Mouse (Mus musculus) hindbrain, embryonic 16.5 days (tissue): ENCODE measurements around the gene Grin2b. TPM values are rescaled to one million over a fixed set of nuclear protein-coding genes. Genes with fewer than 3 reads are reported as not detected.
A peak's percentile ranks its signal among the peaks of the same experiment; 100 is the strongest.

Experiments used
- ATAC-seq: fragments of 200-750 bp; cut with Nextera tagmentation; 2 replicates; pipeline ENCODE4 v1.8.0; 2017; ENCODE audit warnings: moderate TSS enrichment, moderate library complexity
- H3K27ac ChIP-seq: fragments of 300-500 bp; sonication (generic); 2 replicates; pipeline ENCODE4 v1.5.1; 2014; ENCODE audit warnings: low read depth, mild to moderate bottlenecking, control low read depth, low read length, moderate library complexity
- H3K27me3 ChIP-seq: fragments of 300-500 bp; sonication (generic); replicated peaks from 2 replicates; pipeline ENCODE4 v1.6.1; 2014; ENCODE audit warnings: low read length; ENCODE audit not compliant: control insufficient read depth, insufficient read depth
- H3K36me3 ChIP-seq: fragments of 300-500 bp; sonication (generic); 2 replicates; pipeline ENCODE4 v1.6.1; 2014; ENCODE audit warnings: mild to moderate bottlenecking, low read length, moderate library complexity, mixed read lengths; ENCODE audit not compliant: control insufficient read depth, insufficient read depth
- H3K4me1 ChIP-seq: fragments of 300-500 bp; sonication (generic); 2 replicates; pipeline ENCODE4 v1.6.1; 2014; ENCODE audit warnings: low read depth, low read length; ENCODE audit not compliant: control insufficient read depth, insufficient read depth
- H3K4me2 ChIP-seq: fragments of 300-500 bp; sonication (generic); 2 replicates; pipeline ENCODE4 v1.6.1; 2014; ENCODE audit warnings: mild to moderate bottlenecking, low read length, control low read depth, moderate library complexity
- H3K4me3 ChIP-seq: fragments of 300-500 bp; sonication (generic); 2 replicates; pipeline ENCODE4 v1.5.1; 2014; ENCODE audit warnings: mild to moderate bottlenecking, low read length, control low read depth, moderate library complexity
- H3K9ac ChIP-seq: fragments of 300-500 bp; sonication (generic); 2 replicates; pipeline ENCODE4 v1.6.1; 2014; ENCODE audit warnings: low read depth, mild to moderate bottlenecking, control low read depth, low read length, moderate library complexity
- H3K9me3 ChIP-seq: fragments of 300-500 bp; sonication (generic); 2 replicates; pipeline ENCODE4 v1.6.1; 2014; ENCODE audit warnings: mild to moderate bottlenecking, low read length, moderate library complexity; ENCODE audit not compliant: control insufficient read depth
- WGBS: fragments of 180-500 bp; shearing (Covaris S2); extraction: QIAGEN DNeasy Blood & Tissue Kit; methylation state at CpG from one replicate; pipeline ENCODE4 v1.1.7; 2014; 5-methylcytosine and 5-hydroxymethylcytosine counted together
- polyA plus RNA-seq: library from polyadenylated mRNA; unstranded; fragments of >200 nt; fragmentation: Nextera tagmentation; extraction: Ambion mirVana; gene quantifications from 2 replicates; pipeline ENCODE4 v1.2.1, GENCODE M21; 2015

The Grin2b gene
- polyA plus RNA-seq, 1 experiment from 2014 or later = 56.1 TPM

DNA sequence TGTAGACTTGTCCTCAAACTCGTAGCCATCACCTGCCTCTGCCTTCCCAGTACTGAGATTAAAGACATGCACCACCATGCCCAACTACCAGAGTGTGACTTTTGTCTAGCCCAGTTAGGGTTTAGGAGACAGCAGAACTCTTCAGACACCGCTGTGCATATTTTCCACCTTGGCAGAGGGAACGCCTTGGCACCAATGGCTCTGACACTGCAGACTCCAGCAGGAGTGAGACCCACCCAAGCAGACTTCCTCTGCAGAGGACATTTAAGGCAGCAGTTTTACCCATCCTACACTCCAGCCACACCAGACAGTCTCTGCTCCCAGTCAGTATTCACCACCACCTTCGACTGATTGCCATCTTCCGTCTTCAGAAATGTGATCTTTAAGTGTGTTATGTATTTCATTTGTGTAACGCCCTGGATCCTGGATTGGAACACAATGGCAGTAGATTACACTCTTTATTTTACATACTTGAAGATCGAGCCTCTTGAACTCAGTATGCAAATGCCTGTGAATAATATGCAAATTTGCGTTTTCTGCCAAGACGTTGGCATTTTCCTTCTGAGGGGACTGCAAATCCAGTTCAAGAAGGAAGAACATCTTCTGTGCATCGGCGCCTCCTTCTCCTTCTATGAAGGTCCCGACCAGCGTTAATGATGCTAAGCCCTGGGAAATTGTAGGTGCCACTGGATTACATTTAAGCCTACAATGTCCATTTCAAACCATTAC lies 100.8 kb downstream of the Grin2b start:
- no peak overlapping the region for H3K4me2 ChIP-seq
- H3K4me1 ChIP-seq = no peaks in the 10 kb centered on the region
- no peaks in the 10 kb centered on the region for H3K36me3 ChIP-seq
- no peak overlapping the region for H3K4me3 ChIP-seq
- no peak overlapping the region for H3K27ac ChIP-seq
- no peaks in the 10 kb centered on the region for H3K9me3 ChIP-seq
- H3K27me3 ChIP-seq = no peaks in the 10 kb centered on the region
- no peak for ATAC-seq
- H3K9ac ChIP-seq = no peak overlapping the region
- 79% methylated on average over 13 of the region's 13 CpGs for WGBS

DNA sequence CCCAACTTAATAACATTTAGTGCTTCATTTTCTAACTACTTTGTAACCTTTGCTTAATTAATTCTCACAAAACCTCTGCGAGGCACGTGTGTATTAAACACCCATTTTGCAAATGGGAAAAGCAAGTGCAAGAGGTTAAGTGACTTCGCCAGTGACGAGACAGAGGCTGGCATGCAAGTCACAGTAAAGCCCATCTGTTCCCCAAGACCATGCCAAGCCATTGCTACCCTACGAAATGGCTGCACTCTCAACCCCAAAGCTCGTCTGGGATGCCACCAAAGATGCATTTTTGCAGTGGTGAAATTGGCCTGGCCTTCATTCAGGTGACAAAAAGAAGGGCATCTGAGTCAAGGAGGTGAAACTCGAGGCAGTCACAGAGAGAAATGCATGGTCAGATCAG lies 103.2 kb downstream of the Grin2b start:
- ATAC-seq = no peak
- 76% methylated on average over 7 of the region's 7 CpGs for WGBS
- no peaks in the 10 kb centered on the region for H3K27me3 ChIP-seq

GRCm38 (mm10) chr6:136053346-136053745 lies 120.0 kb downstream of the Grin2b start:
- H3K9ac ChIP-seq = no peak overlapping the region
- ATAC-seq = no peak
- H3K4me3 ChIP-seq = no peak overlapping the region
- H3K9me3 ChIP-seq = no peaks in the 10 kb centered on the region
- H3K27ac ChIP-seq = no peak overlapping the region
- no peaks in the 10 kb centered on the region for H3K27me3 ChIP-seq
- no peak overlapping the region for H3K4me2 ChIP-seq
- H3K4me1 ChIP-seq = no peaks in the 10 kb centered on the region
- no peaks in the 10 kb centered on the region for H3K36me3 ChIP-seq
- 32% methylated on average over 1 of the region's 1 CpGs for WGBS

More for the DNA sequence above, 103.2 kb downstream of the Grin2b start:
- Histone ChIP-seq H3K4me3 (no peak overlapping the region), H3K27ac (no peak overlapping the region), H3K9me3 (no peaks in the 10 kb centered on the region), H3K36me3 (no peaks in the 10 kb centered on the region), H3K4me2 (no peak overlapping the region), H3K9ac (no peak overlapping the region), H3K4me1 (no peaks in the 10 kb centered on the region)

DNA sequence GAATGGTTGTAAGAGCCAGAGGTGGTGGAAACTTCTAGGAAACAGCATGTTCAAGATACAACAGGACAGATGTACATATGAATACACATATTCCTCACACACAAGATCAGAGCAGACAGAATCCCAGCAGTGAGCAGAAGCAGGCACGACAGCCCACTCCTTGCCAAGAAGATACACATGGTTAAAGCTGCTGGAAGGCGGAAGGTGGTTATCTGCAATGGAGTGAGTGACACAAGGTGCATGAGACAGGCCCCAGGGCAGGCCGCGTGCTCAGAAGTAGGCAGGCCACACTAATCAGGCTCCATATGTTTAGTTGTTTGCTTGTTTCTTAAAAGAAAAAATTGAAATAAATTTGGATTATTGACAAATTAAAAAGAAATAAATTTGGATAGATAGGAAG lies 123.0 kb downstream of the Grin2b start:
- 57% methylated on average over 4 of the region's 4 CpGs for WGBS
- Histone ChIP-seq H3K9me3 (no peaks in the 10 kb centered on the region), H3K36me3 (no peaks in the 10 kb centered on the region), H3K4me3 (no peak overlapping the region), H3K27me3 (no peaks in the 10 kb centered on the region), H3K27ac (no peak overlapping the region), H3K4me2 (no peak overlapping the region), H3K4me1 (no peaks in the 10 kb centered on the region), H3K9ac (no peak overlapping the region)
- 0 out of 2 replicates have a peak, but pooled peaks have one; percentile 21 for ATAC-seq

GRCm38 (mm10) chr6:136048084-136048483 lies 125.2 kb downstream of the Grin2b start:
- H3K27me3 ChIP-seq = no peaks in the 10 kb centered on the region
- 84% methylated on average over 2 of the region's 2 CpGs for WGBS

GRCm38 (mm10) chr6:136046091-136046490 lies 127.2 kb downstream of the Grin2b start:
- H3K4me2 ChIP-seq = no peak overlapping the region
- no peaks in the 10 kb centered on the region for H3K4me1 ChIP-seq
- H3K9ac ChIP-seq = no peak overlapping the region
- no peaks in the 10 kb centered on the region for H3K9me3 ChIP-seq
- WGBS = 55% methylated on average over 7 of the region's 7 CpGs
- no peaks in the 10 kb centered on the region for H3K27me3 ChIP-seq
- no peak overlapping the region for H3K27ac ChIP-seq
- no peaks in the 10 kb centered on the region for H3K36me3 ChIP-seq
- no peak for ATAC-seq
- no peak overlapping the region for H3K4me3 ChIP-seq

More at GRCm38 (mm10) chr6:136048084-136048483, 125.2 kb downstream of the Grin2b start:
- Histone ChIP-seq H3K4me3 (no peak overlapping the region), H3K27ac (no peak overlapping the region), H3K9me3 (no peaks in the 10 kb centered on the region), H3K4me2 (no peak overlapping the region), H3K36me3 (no peaks in the 10 kb centered on the region), H3K9ac (no peak overlapping the region), H3K4me1 (no peaks in the 10 kb centered on the region)
- ATAC-seq = no peak

- Histone ChIP-seq H3K9me3 (no peaks in the 10 kb centered on the region), H3K27me3 (no peaks in the 10 kb centered on the region), H3K4me3 (no peak overlapping the region), H3K4me2 (no peak overlapping the region), H3K4me1 (no peaks in the 10 kb centered on the region), H3K27ac (no peak overlapping the region), H3K9ac (no peak overlapping the region), H3K36me3 (no peaks in the 10 kb centered on the region)
- ATAC-seq = no peak
- 80% methylated on average over 5 of the region's 5 CpGs for WGBS
Observed at GRCm38 (mm10) chr6:136044461-136044860, 128.8 kb downstream of the Grin2b start.

DNA sequence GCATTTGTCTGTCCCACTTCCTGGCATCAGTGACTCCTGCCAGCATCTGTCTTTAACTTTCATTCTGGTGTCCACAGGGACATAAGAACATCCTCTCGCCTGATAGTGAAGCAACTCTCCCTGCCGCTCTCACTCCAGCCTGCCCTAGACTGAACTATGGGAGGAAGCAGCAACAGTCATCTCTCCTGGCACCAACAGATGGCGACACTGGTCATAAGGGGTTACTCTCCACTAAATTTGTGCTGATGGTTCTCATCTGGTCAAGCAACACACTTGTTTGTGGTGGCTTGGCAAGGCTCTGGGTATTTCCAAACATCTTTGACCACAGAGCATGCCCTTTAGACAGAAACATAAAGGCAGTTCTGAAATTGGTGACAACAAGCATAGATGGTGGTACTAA lies 130.9 kb downstream of the Grin2b start:
- WGBS = 74% methylated on average over 3 of the region's 3 CpGs

DNA sequence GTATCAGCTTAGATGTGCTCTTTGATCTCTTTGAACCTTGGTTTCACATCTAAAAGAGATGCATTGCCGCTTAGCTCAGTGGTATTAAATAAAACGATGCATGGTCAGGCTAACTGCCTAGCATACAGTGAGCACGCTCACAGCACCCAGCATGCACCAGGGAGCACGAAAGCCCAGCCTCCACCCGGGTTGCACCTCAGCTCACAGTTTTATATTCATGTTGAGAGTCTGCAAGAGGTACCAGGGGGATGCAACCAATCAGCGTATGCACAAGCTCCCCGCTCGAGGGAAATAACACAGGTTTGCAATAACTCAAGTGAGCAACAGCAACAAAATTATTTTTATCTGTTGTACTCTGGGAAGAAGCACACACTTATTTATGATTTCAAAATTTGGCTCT lies 131.5 kb downstream of the Grin2b start:
- Histone ChIP-seq H3K27ac (no peak overlapping the region), H3K36me3 (no peaks in the 10 kb centered on the region), H3K27me3 (no peaks in the 10 kb centered on the region), H3K9ac (no peak overlapping the region), H3K4me2 (no peak overlapping the region), H3K4me3 (no peak overlapping the region), H3K4me1 (no peaks in the 10 kb centered on the region), H3K9me3 (no peaks in the 10 kb centered on the region)
- WGBS = 82% methylated on average over 8 of the region's 8 CpGs
- ATAC-seq = no peak

More for the DNA sequence above, 130.9 kb downstream of the Grin2b start:
- no peak overlapping the region for H3K4me2 ChIP-seq
- ATAC-seq = no peak
- no peak overlapping the region for H3K4me3 ChIP-seq
- no peaks in the 10 kb centered on the region for H3K4me1 ChIP-seq
- no peaks in the 10 kb centered on the region for H3K27me3 ChIP-seq
- no peaks in the 10 kb centered on the region for H3K36me3 ChIP-seq
- H3K27ac ChIP-seq = no peak overlapping the region
- no peak overlapping the region for H3K9ac ChIP-seq
- no peaks in the 10 kb centered on the region for H3K9me3 ChIP-seq
